Mouse (Mus musculus): ENCODE data around the gene Il2ra. TPM values are rescaled to one million over a fixed set of nuclear protein-coding genes. Genes with fewer than 3 reads are reported as not detected.

Il2ra gene
- polyA plus RNA-seq (2012; rRNA removed), result 19.5 and 19.7 TPM in 2 replicates

DNA sequence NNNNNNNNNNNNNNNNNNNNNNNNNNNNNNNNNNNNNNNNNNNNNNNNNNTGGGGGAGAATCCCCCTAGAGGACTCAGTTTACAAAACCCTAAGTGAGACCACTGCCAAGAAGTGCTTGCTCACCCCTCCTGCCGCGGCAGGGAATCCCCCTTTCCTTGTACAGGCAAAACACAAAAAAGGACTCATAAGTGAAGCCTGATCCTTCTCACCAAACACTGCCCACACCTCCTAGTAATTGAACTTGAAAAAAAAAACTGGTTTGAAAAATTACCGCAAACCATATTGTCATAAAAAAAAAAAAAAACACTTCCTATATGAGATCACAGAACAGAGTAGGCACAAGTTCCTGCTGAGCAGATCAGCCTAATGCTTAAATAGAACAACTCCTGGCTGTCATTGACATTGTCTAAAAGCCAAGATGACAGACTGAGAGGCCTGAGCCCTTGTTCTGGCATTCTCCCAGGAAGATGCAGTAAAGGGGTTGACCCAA lies at the start of gene Il2ra:
Il2ra (plus strand) TSS at position 357 of the 491 bp plus-strand sequence.
- DNase-seq, result no peak
- H3K27ac ChIP-seq (ENCODE audit: control insufficient read depth, insufficient read depth, low read length), result peak within 1 kb of the TSS; percentile 70

DNA sequence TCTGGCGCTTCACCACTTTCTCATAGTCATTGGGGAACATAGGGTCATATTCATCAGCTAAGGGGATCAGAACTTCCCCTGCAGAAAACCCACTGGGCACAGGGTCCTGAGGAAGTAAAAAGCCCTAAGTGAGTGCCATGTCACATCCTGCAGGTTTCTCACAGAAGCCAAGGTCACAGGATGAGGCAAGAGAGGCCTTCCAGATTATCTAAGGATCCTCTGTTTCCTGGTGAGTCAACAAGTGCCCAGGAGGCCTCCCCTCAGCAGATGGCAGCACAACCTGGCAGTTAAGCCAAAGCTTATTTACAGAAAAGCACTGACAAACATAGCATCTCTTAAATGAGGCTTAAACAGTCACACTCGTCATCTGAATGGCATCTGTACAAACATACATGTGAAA lies 45.9 kb upstream of the Il2ra start:
- no peak for DNase-seq
- 97% methylated on average over 2 of the region's 2 CpGs for WGBS

More for the DNA sequence above, at the start of gene Il2ra:
- 4% methylated on average over 3 of the region's 3 CpGs for WGBS
- peak within 1 kb of the TSS; percentile 22; the same call in 1 of the 2 replicates for H3K4me3 ChIP-seq (ENCODE audit: control insufficient read depth, insufficient read depth, low read length)
- H3K4me1 ChIP-seq (replicated peaks; ENCODE audit: control insufficient read depth, insufficient read depth, low read length), result peaks cover 16% of the 10 kb centered on the region
- no peaks in the 10 kb centered on the region for H3K27me3 ChIP-seq (ENCODE audit: control insufficient read depth, insufficient read depth, low read length)
- no peak for TF ChIP-seq CTCF (IDR thresholded peaks at IDR 0.05; ENCODE audit: borderline replicate concordance, control insufficient read depth, extremely low read depth, insufficient read depth, low read length, poor library complexity)
- no peak for TF ChIP-seq POLR2A (IDR thresholded peaks at IDR 0.05; ENCODE audit: control insufficient read depth, extremely low read depth, insufficient read depth, low read length, poor library complexity)
- H3K36me3 ChIP-seq (ENCODE audit: control insufficient read depth, insufficient read depth, low read length), result no peaks in the 10 kb centered on the region

DNA sequence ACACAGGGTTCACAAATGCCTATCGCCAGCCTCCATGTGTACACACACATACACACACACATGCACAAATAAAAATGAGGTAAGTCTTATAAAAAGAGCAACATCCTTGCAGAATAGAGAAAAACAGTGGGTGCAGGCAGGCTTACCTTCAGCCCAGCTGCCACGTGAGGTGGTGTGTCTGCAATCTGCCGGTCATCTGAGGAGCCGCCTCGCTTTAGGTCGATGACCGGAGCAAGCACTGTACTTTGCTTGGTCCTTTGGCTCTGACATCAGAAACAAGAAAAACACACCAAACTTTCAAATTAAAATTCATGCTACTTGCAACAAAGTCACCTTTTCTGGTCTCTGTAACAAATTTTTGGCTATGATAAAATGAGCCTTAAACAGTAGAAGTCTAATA lies 44.7 kb upstream of the Il2ra start:
- Histone ChIP-seq H3K36me3 (ENCODE audit: control insufficient read depth, insufficient read depth, low read length) (peaks cover 63% of the 10 kb centered on the region), H3K27me3 (ENCODE audit: control insufficient read depth, insufficient read depth, low read length) (no peaks in the 10 kb centered on the region), H3K4me3 (ENCODE audit: control insufficient read depth, insufficient read depth, low read length) (no peak overlapping the region), H3K4me1 (replicated peaks; ENCODE audit: control insufficient read depth, insufficient read depth, low read length) (peaks cover 6% of the 10 kb centered on the region), H3K27ac (ENCODE audit: control insufficient read depth, insufficient read depth, low read length) (no peak overlapping the region)
- 98% methylated on average over 7 of the region's 7 CpGs for WGBS
- no peak for TF ChIP-seq CTCF (IDR thresholded peaks at IDR 0.05; ENCODE audit: borderline replicate concordance, control insufficient read depth, extremely low read depth, insufficient read depth, low read length, poor library complexity)
- TF ChIP-seq POLR2A (IDR thresholded peaks at IDR 0.05; ENCODE audit: control insufficient read depth, extremely low read depth, insufficient read depth, low read length, poor library complexity), result no peak
- no peak for DNase-seq

More for the DNA sequence above, 45.9 kb upstream of the Il2ra start:
- Histone ChIP-seq H3K4me3 (ENCODE audit: control insufficient read depth, insufficient read depth, low read length) (no peak overlapping the region), H3K4me1 (replicated peaks; ENCODE audit: control insufficient read depth, insufficient read depth, low read length) (no peaks in the 10 kb centered on the region; the same call in 1 of the 2 replicates), H3K36me3 (ENCODE audit: control insufficient read depth, insufficient read depth, low read length) (peaks cover 75% of the 10 kb centered on the region), H3K27me3 (ENCODE audit: control insufficient read depth, insufficient read depth, low read length) (no peaks in the 10 kb centered on the region), H3K27ac (ENCODE audit: control insufficient read depth, insufficient read depth, low read length) (no peak overlapping the region)
- TF ChIP-seq POLR2A (IDR thresholded peaks at IDR 0.05; ENCODE audit: control insufficient read depth, extremely low read depth, insufficient read depth, low read length, poor library complexity) (no peak), CTCF (IDR thresholded peaks at IDR 0.05; ENCODE audit: borderline replicate concordance, control insufficient read depth, extremely low read depth, insufficient read depth, low read length, poor library complexity) (no peak)

DNA sequence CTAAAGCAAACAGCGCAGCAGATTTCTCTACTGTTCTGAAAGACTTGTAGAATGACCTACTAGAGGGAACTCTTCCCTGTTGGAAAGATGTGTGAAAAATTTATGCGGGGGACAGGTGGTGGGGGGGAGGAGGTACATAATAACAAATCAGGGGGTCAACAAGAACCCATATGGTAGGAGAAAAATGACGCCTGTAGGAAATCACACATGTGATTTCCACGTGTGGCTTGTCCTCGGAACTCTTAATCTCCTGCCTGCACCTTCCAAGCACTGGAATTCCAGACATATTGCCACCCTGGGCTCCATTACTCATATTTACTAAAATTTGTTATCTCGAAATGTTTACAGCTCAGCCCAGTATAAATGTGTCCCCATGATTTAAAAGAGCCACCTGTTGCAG lies 40.8 kb upstream of the Il2ra start:
- peaks cover 34% of the 10 kb centered on the region for H3K36me3 ChIP-seq (ENCODE audit: control insufficient read depth, insufficient read depth, low read length)
- no peak for TF ChIP-seq POLR2A (IDR thresholded peaks at IDR 0.05; ENCODE audit: control insufficient read depth, extremely low read depth, insufficient read depth, low read length, poor library complexity)
- no peak for TF ChIP-seq CTCF (IDR thresholded peaks at IDR 0.05; ENCODE audit: borderline replicate concordance, control insufficient read depth, extremely low read depth, insufficient read depth, low read length, poor library complexity)
- H3K4me3 ChIP-seq (ENCODE audit: control insufficient read depth, insufficient read depth, low read length), result no peak overlapping the region
- no peaks in the 10 kb centered on the region for H3K27me3 ChIP-seq (ENCODE audit: control insufficient read depth, insufficient read depth, low read length)
- no peak overlapping the region for H3K27ac ChIP-seq (ENCODE audit: control insufficient read depth, insufficient read depth, low read length)
- 88% methylated on average over 6 of the region's 6 CpGs for WGBS
- no peak for DNase-seq
- peaks cover 18% of the 10 kb centered on the region for H3K4me1 ChIP-seq (replicated peaks; ENCODE audit: control insufficient read depth, insufficient read depth, low read length)

DNA sequence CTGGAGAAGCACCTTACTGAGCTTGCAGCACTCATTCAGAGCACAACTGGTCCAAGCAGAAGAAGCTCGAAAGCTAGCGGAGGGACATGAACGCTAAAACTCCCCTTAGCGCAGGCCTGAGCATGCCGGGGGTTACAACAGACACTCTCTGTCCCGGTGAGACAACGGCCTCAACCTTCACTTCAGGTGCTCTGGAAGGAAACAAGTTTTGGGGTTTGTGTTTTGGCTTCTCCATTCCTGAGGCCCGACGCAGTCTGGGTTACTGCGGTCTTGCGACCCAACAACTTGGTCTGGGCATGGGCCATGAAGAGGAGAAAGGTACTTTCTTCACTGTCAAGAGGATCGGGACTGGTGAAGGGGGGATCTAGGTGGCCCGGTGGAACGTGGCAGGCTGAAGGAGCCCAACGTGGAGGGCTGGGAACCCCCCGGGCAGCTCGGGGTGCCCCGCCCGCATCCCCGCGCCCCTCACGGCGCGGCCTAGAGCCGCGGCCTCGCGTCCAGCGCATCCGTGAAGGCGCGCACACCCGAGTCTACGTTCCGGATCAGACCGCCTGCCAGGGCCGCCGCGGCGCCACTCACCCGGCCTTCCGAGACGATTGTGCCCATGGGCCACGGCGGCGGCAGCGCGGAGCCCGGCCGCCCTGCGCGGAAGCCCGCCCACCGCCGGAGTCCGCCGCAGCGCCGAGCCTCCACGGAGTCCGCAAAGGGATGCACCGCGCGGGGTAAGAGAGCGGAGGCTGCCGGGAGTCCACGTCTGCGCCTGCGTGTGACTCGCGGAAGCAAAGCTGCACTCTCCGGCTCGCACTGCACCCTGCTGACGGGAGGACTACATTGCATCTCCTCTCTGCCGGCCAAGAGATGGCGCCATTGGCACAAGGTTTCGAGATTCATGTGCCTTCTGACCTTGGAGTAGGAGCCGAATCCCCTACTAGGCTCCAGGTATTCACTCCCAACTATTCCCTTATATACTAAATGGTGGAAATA lies 39.8 kb upstream of the Il2ra start:
- peak; percentile 98 for DNase-seq
- Histone ChIP-seq H3K27me3 (ENCODE audit: control insufficient read depth, insufficient read depth, low read length) (no peaks in the 10 kb centered on the region), H3K4me3 (ENCODE audit: control insufficient read depth, insufficient read depth, low read length) (peak overlapping the region; percentile 79), H3K27ac (ENCODE audit: control insufficient read depth, insufficient read depth, low read length) (no peak overlapping the region), H3K4me1 (replicated peaks; ENCODE audit: control insufficient read depth, insufficient read depth, low read length) (peaks cover 18% of the 10 kb centered on the region), H3K36me3 (ENCODE audit: control insufficient read depth, insufficient read depth, low read length) (peaks cover 24% of the 10 kb centered on the region)
- TF ChIP-seq POLR2A (IDR thresholded peaks at IDR 0.05; ENCODE audit: control insufficient read depth, extremely low read depth, insufficient read depth, low read length, poor library complexity), result peak; percentile 72
- peak; percentile 96 for TF ChIP-seq CTCF (IDR thresholded peaks at IDR 0.05; ENCODE audit: borderline replicate concordance, control insufficient read depth, extremely low read depth, insufficient read depth, low read length, poor library complexity)
- under 1% methylated on average over 71 of the region's 78 CpGs for WGBS

DNA sequence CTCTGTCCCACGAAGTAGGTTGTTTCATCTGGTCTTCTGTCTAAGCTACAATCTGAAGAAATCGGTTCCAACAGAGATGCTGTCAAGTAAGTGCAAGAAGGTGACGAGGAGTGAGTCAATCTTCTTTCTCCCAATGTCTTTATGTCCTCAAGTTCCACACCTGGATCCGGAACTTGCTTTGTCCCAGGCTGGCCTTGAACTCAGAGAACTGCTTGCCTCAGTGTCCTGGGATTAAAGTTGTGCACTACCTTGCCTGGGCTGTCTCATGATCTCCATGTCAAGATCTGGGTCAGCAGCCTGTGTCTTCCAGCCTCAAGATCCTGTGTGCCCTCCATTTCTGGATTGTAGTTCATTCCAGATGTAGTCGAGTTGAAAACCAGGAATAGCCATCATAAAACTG lies 38.6 kb upstream of the Il2ra start, which contains the start of gene Rbm17:
Rbm17 (minus strand) TSS at position 101 of the 400 bp plus-strand sequence.
- H3K27me3 ChIP-seq (ENCODE audit: control insufficient read depth, insufficient read depth, low read length), result no peaks in the 10 kb centered on the region
- H3K4me3 ChIP-seq (ENCODE audit: control insufficient read depth, insufficient read depth, low read length), result peak within 1 kb of the TSS; percentile 79
- 92% methylated on average over 5 of the region's 5 CpGs for WGBS
- H3K27ac ChIP-seq (ENCODE audit: control insufficient read depth, insufficient read depth, low read length), result peak within 1 kb of the TSS; percentile 56
- peaks cover 18% of the 10 kb centered on the region for H3K4me1 ChIP-seq (replicated peaks; ENCODE audit: control insufficient read depth, insufficient read depth, low read length)
- DNase-seq, result no peak
- H3K36me3 ChIP-seq (ENCODE audit: control insufficient read depth, insufficient read depth, low read length), result peaks cover 12% of the 10 kb centered on the region
- TF ChIP-seq CTCF (IDR thresholded peaks at IDR 0.05; ENCODE audit: borderline replicate concordance, control insufficient read depth, extremely low read depth, insufficient read depth, low read length, poor library complexity), result no peak
- TF ChIP-seq POLR2A (IDR thresholded peaks at IDR 0.05; ENCODE audit: control insufficient read depth, extremely low read depth, insufficient read depth, low read length, poor library complexity), result no peak
